Mouse (Mus musculus): Measurements from ENCODE around the gene Rnls.
A peak's percentile ranks its signal among the peaks of the same experiment; 100 is the strongest.

Gene Rnls

DNA sequence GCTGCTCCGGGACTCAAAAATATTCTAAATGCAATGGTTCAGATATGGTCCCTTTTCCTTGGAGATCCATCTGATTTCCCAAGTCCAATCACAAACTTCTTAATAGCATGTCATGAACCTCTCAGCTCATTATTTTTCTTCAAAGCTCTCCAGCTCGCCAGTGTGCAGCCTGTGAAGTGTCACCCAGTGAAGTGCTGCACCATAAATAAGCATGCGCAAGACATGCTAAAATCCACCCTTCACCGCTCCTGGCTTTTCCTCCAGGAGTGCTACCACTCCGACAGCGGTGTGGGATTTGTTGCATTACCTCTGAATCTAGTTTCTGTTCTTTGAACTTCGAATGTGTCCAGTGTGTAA, 289.3 kb downstream of the Rnls start:
- DNase-seq (ENCODE audit: low spot score in 2 of 2): peak in 1 of 2 experiments; percentile 22

DNA sequence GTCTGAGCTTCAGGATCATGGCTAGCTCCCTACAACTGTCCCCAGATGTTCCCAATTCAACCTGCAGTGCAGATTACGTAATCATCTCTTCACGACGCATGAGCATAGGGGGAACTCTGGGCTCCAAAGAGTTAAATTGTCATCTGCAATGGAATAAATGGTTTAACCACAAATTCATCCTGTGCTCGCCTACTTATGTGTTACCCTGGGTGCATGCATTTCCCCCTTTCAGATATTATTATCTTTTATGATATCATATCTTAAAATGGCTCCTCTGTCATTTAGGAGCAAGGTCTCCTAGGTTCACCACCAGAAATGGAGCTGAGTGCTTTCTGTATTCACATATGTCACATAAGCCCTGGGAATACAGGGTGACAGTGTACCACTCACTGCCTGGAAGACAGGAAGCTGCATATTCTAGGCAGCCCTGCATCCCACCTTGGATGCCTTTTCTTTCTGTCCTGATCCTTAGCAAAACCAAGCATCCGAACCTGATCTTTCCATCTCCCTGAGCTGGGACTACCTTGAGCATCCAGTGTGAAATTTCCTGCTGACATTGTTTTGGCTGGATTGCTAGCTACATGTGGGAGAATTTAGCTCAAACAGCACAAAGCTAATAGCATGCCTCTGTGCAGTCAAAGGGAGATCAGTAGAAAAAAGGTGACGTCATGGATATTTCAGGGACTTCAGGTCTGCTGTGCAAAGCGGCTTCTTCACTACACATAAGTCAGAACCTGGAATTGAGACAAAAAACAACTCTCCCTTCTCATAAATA, 289.9 kb downstream of the Rnls start:
- DNase-seq (ENCODE audit: low spot score in 2 of 2): peak in 1 of 2 experiments; percentile 24

DNA sequence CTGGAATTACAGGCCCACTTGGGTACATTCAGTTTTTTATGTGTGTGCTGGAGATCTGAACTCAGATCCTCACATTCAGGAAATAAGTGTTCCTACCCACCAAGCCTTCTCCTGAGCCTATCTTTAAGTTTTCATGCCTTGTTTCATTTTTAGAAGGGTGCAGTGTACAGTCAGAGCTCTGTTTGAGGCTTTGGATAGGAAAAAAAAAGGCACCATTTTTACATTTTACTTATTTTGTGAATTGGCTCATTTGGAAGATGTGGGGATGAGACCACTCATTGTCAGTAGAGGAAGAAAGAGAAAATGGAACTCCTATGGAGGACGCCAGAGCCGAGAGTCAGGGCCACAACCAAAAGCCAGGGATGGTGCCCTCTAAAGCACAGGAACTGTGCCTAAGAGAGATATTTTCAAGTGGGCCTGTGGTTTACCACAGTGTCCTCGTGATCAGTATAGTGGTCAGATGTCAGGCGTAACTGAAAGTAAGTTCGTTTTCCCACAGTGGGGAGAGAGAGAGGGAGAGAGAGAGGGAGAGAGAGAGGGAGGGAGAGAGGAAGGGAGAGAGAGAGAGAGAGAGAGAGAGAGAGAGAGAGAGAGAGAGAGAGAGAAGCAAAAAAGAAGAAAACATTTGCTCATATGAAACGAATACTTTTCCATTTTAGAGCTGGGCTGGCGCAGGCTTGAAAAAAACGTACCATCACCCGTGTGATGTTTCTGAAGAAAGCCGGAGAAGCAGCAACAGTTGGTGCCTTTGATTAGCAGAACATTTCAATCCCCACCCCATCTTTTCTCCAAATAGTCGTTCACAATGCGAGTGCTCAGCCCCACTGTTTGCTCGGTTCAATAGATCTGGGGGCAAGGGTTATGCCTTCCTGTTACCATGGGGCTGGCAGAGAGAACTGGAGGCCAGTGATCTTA, 290.7 kb downstream of the Rnls start:
- DNase-seq (ENCODE audit: low spot score in 2 of 2): peak in 1 of 2 experiments; percentile 10

DNA sequence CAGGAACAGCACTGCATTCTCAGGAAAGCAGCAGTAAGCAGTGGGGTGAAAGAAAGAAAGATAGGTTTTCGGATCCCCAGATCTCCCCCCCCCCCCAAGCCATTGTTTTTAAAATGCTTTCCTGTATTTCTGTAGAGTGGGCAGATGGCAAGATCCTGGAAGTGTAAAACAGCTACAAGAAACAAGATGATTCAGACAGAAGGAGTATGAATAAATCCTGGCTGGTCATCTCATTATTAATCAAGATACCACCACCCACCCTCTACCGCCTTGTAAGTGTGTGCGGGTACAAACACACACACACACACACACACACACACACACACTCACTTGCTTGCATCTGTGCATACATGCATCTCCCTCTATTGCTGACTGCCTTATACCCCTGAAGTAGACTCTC, 291.5 kb downstream of the Rnls start:
- DNase-seq (ENCODE audit: low spot score in 2 of 2): peak in 1 of 2 experiments; percentile 32

DNA sequence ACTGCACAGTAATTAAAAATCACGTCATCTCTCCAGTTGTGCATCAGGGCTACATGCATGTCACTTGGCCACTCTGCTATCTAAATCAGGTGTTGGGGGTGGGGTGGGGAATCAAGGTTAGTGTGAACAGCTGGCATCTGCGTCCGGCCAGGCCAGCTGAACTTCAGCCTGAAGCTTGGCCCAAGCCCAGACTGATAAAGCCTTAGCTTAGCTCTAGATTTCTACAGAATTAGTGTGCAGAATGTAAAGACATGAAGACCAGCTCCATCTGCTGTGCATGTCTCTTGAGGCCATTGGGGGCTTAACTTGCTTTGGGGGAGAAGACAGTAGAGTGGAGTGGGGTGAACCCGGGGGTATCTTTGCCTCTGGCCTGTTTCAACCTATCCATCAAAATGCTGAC, 292.1 kb downstream of the Rnls start:
- no peak for DNase-seq (ENCODE audit: low spot score in 2 of 2)

DNA sequence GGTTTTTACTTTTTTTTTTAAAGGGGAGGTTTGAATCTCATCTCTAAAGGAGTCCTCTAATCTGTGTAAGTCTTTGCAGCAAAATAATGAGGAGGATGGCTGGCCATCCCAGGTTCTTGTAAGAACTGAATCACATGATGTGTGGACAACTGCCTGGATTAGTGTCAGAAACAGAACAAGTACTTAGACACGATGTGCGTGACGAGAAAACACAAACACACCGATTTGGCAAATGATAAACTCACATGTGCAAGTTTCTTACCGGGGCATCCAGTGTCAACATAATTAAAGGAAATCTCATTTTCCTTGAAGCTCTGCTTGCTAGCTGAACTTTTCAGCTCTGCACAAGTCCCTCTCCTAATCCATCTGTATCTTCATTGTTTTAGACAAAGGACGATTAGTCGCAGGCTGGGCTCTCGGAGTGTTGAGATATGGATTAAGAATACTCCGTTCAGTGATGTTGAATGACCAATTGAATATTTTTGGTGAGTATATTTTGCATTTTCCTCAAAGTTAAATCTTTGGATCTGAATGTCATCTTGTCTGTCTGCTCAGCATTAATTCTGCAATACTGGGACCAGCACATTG, 292.8 kb downstream of the Rnls start:
- DNase-seq (ENCODE audit: low spot score in 2 of 2): no peak

DNA sequence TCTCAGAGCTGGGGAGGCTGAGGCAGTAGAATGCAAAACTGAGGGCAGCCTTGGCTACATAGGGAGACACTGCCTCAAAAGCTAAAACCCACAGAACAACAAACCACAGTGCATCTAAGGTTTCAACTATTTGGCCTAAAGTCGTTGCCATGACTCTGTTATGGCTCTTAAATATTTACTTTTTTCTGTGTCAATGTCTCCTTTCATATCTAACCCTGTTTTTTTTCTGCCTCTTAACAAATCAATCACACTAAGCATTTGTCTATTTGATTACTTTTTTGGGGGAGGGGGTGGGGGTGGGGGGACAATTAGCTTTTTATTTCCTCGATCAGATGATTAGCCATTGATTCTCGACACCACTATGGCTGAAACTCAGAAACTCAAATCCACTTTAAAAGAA, 294.4 kb downstream of the Rnls start:
- no peak for DNase-seq (ENCODE audit: low spot score in 2 of 2)

DNA sequence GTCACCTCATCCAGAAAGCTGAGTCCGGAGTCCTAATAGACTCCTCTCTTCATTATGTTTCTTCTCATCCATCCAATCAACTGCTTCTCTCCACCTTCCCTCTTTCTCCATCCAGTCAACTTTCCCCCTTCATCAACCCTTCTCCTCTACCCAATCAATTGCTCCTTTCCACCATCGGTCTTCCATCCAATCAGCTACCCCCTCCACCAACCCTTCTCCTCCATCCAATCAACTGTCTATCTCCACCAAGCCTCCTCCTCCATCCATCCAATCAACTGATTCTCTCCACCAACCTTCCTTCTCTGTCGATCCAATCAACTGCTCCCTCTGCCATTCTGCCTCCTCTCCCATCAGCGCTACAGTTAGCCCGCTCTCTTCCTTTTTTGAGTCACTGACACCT, 295.5 kb downstream of the Rnls start:
- DNase-seq (ENCODE audit: low spot score in 2 of 2): no peak

DNA sequence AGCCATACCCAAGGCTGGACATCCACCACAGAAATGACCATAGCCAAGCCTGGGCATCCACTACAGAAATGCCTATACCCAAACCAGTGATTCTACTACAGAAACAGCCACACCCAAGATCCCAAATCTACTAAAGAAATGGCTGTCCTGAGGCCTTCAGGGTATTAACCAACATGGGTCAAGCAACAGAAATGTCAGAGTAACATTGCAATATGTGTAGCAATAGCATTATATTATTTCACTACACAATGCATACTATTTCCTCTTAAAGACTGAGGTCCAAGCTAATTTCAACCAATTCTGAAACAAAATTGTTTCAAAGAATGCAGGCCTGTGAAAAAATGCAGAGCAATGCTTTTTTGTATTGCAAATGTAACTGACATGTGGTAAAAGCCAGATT, 299.5 kb downstream of the Rnls start:
- no peak for DNase-seq (ENCODE audit: low spot score in 2 of 2)

DNA sequence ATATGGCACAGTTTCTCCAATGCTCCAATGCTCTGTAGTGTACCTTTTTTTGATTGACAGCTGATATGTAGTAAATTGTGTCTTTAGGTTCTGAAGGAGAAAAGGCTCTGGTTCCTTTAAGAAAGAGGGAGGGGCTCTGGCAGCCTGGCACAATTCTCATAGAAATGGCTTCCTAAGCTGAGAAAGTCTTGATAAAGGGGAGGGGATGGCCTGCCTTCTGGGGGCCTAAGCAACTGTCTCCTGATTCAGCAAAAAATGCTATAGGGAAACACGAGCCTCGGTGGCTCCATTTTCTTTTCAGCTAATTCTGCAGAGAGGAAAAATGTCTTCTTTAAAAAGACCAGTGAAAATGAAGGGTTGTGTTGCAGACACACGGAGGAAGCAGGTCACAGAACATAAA, 300.8 kb downstream of the Rnls start:
- no peak for DNase-seq (ENCODE audit: low spot score in 2 of 2)

DNA sequence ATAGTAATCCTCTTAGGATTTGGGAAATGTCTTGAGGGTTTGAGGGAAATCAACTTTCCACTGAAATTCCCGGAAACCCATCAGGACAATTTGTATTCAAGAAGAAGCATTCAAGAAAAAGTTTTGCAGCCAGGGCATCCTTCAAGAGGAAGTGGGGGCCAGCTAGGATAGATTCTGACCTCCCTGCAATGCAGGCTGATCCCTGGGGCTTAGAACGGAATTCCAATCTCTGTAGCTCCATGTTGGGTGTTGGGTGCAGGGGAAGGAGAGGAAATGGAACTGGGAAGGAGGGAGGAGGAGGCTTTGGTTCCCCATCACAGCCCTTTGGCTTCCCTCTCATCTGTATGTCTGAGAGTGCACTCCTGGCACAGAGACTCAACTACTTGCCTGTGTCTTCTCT, 303.2 kb downstream of the Rnls start:
- DNase-seq (ENCODE audit: low spot score in 2 of 2): no peak

DNA sequence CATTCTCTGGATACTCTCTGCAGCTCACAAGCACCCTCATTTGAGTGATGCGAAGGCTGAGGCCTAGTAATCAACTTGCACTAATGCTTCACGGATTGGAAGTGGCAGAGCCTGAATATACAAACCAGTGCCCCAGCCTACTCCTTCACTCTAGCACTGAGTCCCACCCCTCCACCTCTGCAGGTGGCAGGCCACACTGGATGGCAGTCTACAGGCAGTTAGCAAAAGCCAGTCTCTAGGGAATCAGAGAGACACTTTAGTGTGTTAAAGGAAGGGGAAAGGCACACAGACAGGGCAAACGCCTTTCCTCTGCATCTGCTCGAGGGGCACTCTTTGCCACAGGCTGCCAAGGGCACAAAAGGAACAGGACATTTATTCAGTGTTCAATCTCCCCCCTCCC, 304.1 kb downstream of the Rnls start:
- DNase-seq (ENCODE audit: low spot score in 2 of 2): no peak

All from right cerebral cortex, adult 2 months (tissue).